Mouse (Mus musculus) right cerebral cortex, postnatal 10 days (tissue): ENCODE results near the gene Kirrel3.
A peak's percentile ranks its signal among the peaks of the same experiment; 100 is the strongest.

Experiments
- DNase-seq, 2 experiments: peaks; one replicate each; pipeline ENCODE4 v3.0.0; 2021; ENCODE audit warnings: low spot score in 2 of 2

Gene Kirrel3

DNA sequence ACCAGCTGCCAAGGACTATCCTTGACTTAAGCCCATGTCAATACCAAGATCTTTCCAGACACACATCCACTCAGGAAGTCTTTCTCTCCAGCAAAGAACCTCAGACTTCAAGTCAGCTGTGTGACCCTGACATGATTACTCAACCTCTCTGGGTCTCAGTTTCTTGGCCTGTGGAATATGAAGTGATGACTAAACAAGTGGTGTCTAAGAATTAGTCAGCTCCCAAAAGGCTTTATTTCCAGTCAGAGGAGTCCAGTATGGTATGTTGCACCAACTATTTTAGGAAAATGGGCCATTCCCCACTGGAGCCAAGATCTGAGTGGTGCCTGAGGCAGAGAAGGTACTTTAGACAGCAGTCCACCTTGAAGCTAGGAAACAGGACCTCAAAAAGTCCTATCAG lies 462.0 kb downstream of the Kirrel3 start:
- no peak for DNase-seq

DNA sequence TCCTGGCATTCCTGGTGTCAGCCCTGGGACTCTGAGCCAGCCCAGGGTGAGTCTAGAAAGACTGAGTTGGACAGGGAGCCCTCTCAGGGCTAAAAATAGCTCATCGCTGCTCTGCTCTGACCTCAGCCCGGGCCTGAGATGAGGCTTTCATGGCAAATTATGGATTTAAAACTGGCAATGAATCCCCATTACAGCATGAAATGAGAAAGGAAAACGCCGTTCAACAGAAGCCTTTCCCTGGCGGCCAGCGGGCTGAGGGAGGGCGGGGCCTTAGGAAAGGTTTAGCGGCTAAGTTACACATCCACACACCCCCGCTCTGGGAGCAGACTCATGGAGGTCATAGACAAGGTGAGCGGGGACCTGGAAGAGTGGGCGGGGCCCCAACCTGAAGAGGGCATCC lies 467.7 kb downstream of the Kirrel3 start:
- no peak for DNase-seq

DNA sequence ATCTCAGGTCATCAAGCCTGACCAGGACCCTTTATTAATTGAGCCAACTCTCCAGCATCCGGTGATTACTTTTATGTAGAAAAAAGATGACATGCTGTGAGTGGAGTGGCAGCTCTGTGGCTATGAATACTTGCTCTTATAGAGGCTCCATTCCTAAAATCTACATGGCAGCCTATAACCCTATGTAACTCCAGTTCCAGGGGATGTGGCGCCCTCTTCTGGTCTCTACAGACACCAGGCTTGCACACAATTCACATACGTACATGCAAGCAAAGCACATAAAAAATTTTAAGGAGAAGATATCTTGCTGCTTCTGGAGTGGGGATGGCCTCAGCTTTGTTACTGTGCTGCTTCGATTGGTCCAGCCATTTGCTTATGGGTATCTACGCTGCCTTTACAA lies 468.5 kb downstream of the Kirrel3 start:
- DNase-seq = peak; percentile 64 to 69

DNA sequence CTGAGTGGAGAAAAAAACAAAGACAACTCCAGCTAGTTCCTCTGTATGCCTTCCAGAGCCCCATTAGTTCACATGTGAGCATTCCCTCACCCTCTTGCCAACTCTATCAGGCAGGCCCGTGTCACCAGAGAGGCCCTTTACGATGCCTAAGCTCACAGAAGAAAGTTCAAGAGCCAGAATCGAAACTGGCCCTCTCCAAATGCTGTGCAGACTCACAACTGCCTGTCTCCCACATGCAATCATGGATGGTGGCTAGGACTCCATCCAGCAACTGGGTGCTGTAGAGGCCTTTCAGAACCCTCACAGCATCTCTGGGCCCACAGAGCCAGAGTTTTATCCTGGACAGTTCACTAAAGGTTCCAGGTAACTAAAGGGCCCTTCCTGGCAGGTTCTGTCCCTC lies 470.8 kb downstream of the Kirrel3 start:
- DNase-seq = no peak

DNA sequence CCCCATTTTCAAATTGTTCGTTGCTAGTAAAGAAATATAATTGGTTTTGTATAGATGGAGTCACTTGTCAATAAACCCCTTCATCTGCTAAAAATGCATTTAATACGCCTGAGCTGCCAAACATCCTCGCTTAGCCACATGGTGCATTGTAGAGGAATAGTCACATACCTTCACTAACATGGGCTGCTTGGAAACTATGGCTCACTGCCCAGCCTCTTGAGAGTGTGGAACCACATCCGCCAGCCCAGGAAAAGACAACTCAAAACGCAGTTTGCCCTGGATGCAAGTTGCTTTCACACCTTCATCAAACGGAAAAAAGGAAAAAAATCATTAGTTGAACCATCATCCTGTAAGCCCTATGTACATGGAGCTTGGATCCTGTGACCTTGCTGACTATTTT lies 472.0 kb downstream of the Kirrel3 start:
- peak; percentile 69 to 81 for DNase-seq

DNA sequence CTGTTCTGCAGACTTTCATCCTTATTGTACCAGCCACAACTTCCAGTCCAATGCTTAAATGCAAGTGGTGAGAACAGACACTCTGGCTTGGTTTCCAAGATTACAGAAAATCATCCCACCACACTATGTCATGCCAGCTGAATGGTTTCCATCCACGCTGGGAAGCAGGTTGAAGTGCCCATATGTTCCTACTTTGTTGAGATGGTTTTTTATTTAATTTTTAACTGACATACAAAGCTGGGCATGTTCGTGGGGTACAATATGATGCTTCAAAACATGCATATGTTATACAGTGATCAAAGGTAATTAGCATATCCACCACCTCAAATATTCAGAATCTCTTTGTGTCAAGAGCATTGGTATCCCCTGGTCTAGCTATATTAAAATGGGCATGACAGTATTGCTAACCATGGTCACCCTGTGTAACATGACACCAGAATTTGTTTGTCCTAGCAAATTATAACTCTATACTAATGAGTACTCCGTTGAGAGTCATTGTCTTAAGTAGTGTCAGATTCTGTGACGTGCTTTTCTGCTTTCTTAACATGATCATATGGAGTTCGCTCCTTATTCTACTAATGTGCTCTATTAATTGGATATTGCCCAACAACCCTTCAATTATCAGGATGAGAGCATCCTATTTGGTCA lies 472.6 kb downstream of the Kirrel3 start:
- peak; percentile 51 to 68 for DNase-seq

DNA sequence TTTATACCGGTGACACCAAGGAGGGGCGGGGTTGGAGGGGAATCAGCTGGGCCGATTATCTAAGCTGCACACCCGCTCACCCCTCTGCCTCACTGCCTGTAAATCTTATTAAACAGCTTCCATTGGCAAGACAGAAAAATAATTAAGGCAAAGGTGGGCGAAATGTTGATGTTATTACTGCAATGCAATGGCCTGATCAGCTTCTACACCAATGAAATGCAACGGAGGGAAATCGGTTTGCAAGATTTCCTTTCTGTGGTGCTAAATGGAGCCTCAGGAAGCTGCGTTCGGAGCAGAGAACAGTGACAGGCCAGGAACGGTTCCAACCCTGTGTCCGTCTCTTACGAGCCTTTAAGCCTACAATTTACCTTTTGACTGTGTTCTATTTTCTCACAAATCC lies 475.0 kb downstream of the Kirrel3 start:
- no peak for DNase-seq

DNA sequence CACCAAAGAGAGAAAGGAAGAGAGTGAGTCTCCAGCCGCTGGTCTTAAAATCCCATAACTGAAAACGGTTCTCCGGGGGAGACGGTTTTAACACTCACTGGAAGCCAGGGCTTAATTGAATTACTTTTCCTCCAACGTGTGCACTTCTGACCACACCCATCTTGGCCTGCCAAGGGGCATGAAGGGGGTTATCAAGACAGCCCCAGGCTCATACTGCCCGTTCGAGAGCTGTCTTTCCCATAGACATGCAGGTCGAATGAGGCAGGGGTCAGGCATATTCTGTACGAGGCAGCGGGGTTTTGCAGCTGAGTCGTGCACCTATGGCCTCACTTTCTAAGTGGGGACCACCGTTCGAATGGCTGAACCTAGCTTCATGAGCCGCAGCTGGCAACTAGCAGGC lies 475.5 kb downstream of the Kirrel3 start:
- no peak for DNase-seq

DNA sequence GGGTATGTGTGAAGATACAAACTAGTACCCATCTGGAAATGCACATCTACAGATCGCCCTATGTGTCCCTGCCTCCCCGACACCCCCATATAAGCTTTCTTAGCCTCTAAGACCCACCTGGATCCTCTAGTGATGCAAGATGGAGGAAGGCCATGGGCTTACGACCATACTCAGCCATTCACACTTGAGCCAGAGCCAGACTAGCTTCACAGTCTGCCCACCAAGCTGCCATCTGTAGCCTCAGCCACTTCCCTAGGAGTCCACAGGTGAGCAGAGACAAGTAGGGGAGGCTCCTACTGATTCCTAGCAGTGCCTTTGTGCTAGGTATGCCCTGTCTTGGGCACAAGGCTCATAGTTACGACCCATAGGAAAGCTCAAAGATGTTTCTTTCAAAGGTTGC lies 476.6 kb downstream of the Kirrel3 start:
- no peak for DNase-seq

DNA sequence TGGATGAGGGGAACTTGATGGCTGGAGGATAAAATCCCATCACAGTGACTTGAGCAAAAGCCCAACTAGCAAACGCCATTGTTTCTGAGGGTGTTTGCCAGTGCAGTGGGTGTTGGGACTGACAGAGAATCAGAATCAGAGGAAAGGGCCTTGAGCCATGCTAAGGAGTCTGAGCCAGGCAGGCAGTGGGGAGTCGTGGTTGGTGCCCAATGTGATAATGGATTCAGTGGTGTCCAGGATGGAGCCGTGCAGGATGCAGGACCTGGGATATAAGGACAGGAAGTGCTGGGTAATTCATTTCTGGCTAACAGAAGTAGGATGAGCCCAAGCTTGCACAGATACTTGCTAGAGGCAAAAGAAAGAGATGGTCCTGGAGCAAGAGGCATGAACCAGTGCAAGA lies 477.9 kb downstream of the Kirrel3 start:
- DNase-seq = no peak

DNA sequence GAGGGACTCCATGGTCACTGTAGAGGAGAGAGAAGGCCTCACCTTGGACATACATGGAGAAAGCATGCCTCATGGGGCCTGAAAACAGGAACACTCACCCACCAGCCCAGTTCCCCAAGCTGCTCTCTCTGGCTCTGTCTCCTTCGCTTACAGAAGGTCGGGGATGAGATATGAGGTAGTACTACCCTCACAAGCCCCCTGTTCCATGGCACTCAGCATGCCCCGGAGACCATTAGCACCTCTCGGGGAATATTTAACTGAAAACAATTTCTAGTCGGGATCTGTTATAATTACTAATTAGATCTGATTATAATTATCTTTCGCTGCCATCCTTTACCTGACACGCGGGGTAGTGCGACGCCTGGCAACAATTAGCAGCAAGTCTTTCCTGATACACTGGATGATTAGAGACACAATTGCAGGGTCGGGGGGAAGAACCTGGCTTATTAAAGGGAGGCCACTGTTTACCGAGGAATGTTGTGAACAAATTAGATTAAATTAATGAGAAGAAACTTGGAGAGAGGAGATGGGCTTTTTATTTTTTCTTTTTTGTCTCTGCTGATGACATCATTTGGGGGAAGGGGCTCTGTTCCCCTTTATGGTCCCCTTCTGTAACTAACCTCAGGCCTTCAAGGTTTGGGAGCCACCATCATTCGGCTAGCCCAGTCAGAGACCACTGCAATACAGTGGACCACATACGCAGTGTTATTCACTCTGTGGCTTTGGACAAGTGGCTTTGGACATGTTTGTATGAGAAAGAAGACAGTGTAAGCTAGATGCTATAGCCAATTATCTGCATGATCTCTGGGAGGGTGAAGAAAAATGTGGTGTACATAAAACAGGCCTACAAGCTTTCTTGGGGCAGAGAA lies 478.7 kb downstream of the Kirrel3 start:
- DNase-seq = no peak

DNA sequence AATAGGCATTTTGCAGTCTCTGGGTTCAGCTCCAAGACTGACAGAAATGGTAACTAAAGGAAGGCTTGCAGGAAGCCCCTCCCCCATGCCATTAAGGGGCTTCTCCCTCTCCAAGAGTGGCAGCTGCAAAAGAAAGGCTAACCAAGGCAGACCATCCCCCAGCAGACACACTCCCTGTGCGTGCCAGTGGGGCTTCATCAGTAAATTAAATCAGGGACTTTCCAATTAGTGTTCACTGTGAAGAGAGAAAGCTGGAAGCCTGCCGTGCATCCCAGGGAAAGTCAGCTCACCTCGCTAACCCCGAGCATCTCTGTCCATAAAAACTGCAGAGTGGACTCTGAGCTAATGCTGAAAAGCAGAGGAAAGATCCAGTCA lies 479.3 kb downstream of the Kirrel3 start:
- DNase-seq = no peak

DNA sequence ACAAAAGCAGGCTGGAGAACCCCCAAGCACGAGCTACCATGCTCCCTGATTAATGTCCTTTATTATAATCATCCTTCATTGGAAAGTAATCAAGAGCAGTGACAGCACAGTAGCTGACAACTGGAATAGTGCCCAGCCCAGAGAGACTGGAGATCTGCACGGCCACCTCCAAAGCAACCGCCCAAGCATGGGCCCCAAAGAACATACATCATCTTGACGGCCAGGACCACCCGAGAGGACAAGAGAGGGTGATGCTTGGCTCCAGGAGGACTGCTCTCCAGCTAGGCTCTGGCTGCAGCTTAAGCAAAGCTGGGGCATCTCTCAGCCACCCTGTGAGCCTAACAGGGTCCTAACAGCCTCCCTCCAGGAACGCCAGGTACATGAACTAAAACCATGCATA lies 482.1 kb downstream of the Kirrel3 start:
- no peak for DNase-seq

DNA sequence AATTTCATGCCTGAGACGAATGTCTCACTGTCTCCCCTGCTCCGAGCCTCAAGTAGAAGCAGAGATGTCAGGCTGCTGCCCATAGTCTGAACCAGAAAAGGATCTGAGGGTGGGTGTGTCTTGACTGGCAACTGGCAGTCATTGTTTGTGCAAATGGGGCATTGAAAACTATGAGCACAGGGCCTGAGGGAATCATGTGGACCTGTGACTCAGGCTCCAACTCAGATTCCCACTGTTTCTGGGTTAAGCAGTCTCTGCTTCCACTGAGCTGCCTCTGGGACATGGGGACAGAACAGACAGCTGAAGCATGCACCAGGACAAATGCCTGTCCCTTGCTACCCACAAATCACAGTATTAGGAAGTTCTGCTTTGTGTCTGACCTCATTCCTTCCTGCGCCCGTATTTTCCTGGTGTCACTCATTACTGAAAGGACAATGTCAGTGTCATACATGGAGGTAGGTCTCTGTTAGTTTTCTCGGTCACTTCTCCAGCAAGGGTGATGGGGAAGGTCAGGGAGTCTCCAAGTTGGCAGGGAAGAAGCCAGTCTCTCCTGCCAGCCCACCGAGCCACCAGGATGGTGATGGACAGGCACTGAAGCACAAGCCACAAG lies 484.3 kb downstream of the Kirrel3 start:
- DNase-seq = no peak

DNA sequence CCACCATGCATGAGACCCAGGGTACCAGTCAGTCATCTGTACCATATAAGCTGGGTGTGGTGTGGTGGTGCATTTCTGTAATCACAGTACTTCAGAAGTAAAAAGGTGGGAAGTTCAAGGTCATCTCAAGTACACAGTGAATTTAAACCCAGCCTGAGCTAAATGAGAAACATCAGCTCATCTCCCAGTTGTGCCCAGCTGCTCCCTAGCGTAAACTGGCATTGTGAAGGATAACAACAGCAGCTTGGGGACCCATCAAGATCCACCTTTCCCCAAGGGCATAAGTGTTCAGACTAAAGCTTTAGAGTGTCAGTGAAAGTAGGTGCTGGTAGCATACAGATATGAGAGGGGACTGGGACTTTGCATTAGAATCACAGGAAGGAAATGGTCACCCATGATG lies 488.6 kb downstream of the Kirrel3 start:
- DNase-seq = no peak

DNA sequence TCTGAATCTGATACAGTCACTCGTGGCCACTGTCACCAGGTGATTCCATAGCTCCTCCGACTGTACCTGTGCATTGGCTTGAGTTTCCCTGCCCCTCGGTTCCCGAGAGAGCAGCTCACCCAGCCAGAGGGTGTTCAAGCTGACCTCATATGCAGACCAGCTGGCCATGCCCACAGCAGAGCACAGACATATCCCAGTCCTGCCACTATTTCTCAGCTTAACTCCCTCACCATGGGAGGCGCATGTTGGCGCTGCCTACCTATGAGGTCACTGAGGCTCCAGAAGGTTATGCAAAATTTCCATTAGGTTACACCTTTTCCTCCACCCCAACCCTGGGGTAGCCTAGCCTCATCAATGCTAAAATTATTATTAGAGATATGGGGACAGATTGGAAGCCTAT lies 489.6 kb downstream of the Kirrel3 start:
- no peak for DNase-seq

DNA sequence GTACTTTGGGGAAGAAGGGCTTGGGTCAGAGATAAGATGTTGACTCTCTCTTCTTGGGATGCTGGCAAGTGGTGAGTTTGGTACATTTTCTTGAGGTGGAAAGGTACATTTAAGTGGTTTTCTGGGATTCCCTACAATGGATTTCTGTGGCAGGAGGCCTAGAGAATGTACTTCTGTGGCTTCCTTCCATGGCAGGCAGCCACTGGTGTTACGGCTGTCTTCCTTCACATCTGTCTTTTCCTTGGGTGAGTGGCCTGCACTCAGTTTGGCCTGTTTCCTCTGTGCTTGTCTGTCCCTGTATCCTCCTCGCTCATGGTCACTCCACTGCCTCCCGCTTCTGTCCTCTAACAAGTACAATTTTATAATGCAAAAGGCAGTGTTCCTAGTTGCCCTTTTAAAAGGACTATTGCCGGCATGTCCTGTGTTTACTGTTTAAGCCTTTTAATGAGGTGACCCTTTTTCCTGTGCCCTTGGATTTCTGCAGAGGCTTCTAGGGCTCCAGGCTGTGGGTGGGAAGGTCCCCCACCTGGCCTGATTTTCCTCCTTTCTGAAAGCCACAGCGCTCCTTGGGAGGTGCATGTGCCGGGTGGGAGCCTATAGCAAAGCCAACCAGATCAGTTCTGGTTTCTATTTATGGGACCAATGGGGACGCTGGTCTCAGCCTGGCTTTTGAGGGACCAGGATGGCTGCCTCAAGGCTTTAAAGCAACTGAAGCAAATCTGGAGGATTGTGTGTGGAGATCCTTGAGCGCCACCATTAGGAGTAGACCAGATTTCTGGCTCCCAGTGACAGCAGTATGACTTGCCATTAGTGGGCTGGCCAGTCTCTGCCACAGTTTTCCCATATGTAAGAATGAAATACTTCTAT lies 491.1 kb downstream of the Kirrel3 start:
- DNase-seq = no peak

DNA sequence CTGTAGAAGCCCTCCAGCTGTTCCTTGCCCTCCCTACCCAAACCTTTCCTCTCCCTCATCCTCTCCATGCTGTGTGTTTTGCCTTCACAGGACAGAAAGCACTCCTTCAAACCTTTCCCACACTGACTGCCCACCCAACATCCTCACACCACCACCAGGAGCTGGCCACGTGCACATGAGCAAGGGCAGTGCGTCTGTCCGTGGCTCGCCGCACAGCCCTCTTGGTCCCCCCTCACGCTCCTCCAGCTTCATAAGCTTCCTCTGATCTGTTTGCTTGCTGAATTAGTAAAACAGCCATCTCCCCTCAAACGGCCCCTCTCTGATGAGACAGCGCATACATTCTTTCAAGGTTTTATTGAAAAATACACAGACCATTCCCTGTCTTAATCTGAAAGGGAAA lies 492.0 kb downstream of the Kirrel3 start:
- DNase-seq = no peak

DNA sequence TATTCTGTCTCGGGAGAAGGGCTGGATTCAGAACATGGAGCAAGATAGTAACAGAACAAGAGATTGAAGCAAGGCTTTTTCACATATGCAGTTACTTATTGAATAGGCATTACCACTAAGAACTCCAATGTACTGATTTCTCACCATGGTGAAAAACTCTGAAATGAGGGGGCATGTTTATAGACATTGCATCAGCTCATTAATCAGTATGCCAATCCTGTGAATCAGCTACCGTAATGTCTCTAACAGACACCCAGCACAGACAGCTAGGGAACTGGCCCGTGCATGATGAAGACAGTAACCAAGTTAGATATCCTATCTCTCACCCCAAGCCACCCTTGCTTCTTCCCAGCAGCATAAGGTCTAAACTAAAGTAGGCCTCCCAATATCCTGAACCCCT lies 492.5 kb downstream of the Kirrel3 start:
- DNase-seq = no peak

DNA sequence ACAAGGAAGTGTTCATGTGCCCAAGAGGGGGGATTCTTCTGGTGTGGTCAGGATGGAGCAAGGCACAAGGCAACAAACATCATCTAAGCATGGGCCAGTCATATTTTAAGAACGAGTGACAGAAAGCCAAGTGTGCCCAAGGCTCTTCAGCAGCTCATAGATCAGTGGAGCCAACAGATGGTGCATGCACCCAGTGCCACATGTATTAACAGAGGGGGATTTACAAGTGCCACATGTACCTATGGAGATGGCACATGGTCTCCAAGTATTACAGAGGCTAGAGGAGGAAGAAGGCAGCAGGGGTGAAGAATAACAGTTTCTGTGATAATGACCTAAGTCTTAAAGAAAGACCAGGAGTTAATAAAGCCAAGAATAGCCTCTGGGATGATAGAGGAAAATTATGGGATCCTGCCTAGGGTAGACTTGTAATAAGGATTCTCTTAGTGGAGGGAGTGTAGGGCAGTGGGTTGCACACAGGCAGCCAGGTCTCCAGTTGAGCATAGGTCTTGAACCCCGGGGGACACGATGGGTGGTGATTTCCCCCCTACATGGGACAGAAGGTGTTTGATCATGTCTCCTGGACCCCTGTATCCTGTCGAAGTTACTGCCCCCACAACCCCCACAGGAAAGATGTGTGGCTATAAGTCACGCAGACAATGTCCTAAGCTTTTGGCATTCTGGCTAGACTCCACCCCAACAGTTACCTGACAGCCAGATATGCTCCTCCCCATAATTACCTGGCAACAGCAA lies 495.0 kb downstream of the Kirrel3 start:
- DNase-seq = no peak
